Mouse (Mus musculus) naive thymus-derived CD4-positive, alpha-beta T cell, adult 2 months (primary cell): ENCODE results near the gene Dagla.

Experiments used
- DNase-seq: peaks from one replicate; pipeline ENCODE4 v3.0.0-alpha.2; 2011; ENCODE audit warnings: low read depth

Dagla gene

DNA sequence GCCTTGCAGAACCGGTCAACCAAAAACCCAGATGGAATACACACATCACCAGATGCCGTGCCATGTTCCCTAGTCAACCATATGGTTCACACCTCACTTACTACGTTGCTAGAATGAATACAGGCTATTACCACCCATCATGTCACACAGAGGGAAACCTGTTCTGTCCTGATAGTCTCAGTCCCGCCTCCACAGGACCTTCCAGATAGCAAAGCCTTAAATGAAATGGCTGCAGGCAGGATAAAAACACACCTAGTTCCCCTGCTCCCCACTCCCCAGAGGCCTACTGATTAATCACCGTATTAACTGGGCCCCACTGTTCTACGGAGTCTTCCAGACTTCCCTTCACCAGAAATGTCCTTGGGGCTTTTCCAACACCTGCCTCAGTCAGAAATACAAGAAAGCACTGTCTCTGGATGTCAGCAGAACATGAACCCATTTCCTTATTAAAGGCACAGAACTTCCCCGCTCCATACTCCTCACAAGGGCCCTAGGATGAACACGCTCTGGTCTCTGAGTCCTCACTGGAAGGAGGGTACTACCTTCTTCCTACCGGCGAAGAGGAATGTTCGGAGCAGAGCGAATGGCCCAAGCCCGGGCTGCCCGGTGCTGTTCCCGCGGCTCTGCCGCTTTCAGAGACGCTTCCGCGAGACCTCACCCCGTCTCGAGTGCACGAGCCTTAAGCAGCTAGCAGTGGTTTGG, 101.4 kb downstream of the Dagla start:
- DNase-seq: no peak

DNA sequence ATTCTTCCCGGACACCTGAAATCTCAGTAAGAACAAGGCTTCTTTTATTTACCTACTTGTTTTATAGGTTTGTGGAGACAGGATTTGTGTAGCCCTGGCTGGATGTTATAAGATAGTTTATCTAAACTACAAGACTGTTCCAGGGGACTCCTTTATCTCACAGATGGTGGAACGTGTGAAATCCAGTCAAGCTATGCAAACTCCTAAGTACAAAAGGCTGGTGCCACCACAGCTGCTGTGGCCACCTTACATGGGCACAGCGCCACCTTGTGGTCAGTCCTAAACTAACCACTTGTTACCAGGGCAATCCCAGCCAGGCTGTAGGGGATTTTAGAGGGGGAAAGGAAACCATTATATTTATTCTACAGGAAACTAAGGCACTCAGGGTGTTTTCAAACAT, 106.0 kb downstream of the Dagla start:
- peak; percentile 88 for DNase-seq

DNA sequence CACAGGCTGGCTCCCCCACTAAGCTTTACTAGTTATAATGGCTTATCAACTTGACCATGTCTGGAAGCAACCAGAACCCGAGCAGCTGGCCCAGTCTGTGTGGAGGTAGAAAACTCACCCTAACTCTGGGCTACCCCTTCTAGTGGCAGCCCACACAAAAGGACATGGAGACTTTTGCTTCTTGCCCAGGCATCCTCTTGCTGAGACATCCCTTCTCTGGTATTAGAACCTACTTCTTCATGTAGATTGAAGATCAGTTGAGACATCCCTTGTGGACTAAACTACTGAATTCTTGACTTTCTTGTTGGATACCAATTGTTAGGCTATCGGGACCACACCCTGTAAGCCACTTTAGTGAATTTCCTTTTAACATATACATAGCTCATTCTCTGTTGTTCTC, 106.4 kb downstream of the Dagla start:
- no peak for DNase-seq

DNA sequence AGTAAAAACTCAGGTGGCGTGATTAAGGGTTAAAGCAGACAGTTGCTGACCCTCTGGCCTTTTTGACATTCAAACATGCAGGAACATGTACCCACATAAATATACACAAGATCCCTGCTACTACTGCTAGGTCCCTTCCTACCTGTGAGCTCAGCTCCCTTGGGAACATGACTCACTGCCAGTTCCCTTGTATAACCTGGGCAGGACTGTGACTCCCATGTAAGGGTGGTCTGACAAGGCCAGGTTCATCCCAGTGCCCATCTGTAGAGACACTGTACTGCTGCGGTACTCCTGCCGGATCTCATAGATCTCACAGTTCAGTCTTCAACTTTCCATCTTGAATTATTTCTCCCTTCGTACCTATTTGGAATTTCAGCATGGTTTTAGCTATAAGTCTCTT, 107.5 kb downstream of the Dagla start:
- DNase-seq: no peak
